Mouse (Mus musculus): ENCODE results near the gene Pnpla5.
A peak's percentile ranks its signal among the peaks of the same experiment; 100 is the strongest.
"Not testable (repeated sequence)": the region's sequence is repeated elsewhere in the genome, so short reads cannot be mapped to it uniquely, and the experiment has no call there.

The Pnpla5 gene

DNA sequence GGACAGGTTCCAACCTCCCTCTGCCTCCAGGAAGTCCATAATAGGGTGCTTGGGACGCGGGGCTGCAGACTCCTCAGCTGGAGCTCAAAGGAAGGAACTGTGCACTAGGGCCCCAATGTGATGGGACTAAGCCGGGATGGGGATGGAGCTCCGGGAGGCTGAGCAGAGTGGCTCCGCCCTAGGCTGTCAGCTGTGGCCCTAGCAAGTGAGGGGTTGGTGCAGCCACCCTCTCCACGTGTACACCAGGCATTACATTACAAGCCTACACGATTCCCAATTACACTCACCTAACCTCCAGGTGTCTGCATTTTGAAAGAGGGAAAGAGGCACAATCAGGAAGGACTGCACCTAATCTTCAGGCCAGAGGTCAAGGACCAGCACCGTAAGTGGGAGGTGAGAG lies at the start of gene Pnpla5:
Pnpla5 (minus strand) TSS at position 101 of the 400 bp plus-strand sequence.
- DNase-seq: no peak

DNA sequence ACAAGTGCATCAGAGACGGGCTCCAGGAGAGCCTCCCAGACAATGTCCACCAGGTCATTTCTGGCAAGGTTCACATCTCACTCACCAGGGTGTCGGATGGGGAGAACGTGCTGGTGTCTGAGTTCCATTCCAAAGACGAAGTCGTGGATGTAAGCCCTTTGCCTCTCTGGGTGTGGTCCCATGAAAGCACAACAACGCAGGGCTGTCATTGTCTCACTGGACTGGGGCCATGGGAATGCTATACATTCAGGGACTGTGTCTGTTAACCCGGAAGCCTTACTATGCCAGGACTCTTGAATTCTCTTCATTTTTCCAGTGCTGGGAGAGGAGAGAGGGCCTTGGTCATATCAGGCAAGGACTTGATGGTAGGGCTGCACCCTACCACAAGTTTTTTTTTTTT lies 48.2 kb upstream of the Pnpla5 start:
- DNase-seq: no peak

DNA sequence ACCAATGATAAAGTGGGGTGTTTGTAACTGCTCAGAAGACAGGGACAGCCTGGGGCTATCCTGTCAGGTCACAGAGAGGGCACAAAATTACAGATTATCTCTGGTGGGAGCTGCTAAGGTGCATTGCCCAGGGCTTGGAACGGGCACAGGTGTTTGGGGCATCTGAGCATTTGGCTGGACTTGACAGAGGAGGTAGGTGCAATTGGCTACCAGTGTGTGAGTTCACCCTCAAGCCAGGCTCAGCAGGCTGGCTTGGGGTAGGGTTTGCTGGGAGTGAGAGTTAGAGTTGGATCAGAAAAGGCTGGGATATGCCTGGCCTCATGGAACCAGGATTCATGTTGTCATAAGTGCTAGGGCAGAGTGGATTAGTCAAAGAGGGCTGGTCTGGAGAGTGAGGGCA lies 46.5 kb upstream of the Pnpla5 start:
- DNase-seq: no peak

DNA sequence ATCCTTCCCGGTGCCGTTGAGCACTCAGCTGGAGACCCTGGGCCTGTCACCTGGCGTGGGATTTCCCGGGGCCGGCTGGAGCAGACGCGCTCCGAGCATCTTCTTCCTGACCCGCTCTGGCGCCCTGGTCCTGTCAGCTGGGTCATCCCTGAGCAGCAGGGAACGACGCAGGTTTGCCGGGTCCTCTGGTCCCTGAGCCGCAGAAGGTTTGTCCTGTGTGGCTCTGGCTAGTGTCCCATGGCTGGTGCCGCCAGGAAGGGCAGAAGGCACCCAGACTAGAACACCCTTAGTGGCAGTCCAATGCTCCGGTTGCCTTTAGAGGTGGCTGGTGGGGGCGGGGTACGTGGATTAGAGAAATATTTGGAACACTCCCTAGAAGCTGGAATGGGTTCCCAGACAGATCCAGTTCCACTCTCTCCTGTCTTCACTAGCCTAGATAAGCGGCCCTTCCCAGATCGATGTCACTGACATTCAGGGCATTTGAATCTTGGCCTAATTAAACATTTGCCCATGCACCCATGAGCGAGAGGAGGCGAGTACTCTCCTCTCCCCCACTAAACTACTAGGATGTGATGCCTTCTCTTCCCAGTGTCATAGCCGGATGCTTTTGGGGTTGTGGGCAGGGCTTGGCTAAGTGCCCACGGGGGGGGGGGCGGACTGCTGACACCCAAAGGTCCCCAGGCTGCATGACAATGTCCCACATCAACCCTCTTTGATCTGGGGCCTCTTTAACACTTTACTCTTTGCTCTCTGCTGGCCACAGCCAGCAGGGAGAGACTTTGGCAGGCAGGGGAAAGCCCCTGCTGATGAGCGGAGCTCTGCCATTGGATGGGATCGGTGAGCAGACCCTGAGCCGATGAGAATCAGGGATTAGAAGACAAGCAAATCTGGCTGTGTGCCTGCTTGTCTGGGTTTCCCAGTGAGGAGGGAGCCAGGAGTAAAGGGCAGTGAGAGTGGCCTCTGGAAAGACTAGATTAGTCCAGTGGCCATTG lies 45.5 kb upstream of the Pnpla5 start:
- DNase-seq: peak; percentile 31

DNA sequence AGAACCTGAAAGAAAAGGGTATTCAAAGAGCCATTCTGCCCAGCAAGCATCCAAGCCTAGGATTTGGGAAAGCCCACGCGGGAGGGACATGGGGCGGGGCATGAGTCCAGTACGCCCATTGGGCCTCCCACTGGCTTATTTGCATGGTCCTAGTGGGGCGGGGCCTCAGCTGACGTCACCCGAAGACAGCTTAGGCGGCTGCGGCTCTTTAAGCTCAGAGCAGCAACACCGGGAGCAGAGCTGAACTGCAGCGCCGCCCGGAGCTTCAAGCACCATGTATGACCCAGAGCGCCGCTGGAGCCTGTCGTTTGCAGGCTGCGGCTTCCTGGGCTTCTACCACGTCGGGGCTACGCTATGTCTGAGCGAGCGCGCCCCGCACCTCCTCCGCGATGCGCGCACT lies 44.6 kb upstream of the Pnpla5 start, which contains the start of gene Pnpla3:
Pnpla3 (plus strand) TSS at position 238 of the 400 bp plus-strand sequence.
- peak; percentile 93 to 97 for DNase-seq

DNA sequence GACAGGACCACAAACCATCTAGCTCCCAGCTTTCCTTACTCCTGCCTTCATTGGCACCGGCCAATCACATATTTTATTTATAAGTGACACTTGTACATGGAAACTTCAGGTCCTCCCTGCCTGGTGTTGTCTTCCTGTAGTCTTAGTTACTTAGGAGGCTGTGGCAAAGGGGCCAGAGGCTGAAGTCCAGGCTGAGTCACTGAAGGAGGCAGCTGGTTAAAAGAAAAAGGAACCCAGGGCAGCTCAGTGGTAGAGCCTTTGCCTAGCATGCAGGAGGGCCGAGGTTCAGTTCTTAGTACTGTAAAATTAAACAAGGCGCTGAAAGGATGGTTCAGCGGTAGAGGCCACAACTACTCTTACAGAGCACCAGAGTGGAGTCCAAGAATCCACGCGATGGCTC lies 43.8 kb upstream of the Pnpla5 start:
- DNase-seq: peak; percentile 10 to 19

DNA sequence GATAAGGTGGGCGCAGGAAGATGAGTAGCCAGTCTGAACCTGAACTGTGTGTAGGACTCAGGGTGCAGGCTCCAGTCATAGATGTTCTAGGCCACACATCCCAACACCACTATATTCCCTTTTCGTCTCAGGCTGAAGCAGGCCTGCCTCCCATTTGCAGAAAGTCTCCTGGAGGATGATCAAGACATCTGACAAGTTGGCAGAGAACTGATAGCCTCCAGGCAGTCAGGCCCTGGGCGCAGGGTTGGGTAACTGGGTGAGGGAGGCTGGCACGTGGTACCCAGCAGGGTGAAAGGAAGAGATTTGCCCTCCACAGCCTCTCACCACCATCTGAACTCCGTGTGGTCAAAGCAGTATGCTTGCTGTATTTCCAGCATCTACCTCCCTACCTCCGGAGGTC lies 38.9 kb upstream of the Pnpla5 start:
- DNase-seq: no peak

DNA sequence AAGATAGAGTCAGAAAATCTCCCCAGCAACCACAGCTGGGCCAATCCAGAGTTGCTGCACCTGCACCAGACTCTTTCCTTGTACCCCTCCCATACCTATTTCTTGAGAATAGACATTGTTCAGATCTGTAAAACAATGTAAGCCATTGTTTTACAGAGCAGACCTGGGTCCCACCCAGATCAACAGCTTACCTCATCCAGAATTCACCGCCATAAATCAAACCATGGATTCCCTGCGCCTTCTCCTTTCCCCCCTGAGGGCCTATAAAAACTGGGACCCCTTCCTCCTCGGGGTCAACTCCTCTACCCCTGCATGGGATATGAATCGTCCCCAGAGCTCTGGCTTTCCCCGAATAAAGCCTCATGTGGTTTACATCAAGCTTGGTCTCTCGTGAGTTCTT lies 34.6 kb upstream of the Pnpla5 start:
- not testable (repeated sequence) for DNase-seq

DNA sequence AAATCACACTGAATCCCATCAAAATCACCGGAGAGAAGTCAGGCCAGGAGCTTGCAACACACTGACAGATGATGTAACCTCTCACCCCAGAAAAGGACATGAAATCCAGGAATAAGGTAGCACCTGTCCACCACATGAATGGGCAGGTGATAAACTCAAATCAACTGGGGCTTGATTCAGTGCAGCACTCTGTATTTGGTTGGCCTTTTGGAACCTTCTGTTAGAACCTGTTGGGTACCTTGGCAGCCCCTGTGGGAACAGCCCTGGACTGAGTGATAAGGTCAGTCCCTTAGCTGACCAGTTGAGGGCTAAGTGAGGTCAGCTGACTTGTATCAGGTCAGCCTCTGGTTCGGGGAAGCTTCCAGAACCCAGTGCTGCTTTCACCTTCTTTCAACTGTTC lies 33.2 kb upstream of the Pnpla5 start:
- DNase-seq: no peak

DNA sequence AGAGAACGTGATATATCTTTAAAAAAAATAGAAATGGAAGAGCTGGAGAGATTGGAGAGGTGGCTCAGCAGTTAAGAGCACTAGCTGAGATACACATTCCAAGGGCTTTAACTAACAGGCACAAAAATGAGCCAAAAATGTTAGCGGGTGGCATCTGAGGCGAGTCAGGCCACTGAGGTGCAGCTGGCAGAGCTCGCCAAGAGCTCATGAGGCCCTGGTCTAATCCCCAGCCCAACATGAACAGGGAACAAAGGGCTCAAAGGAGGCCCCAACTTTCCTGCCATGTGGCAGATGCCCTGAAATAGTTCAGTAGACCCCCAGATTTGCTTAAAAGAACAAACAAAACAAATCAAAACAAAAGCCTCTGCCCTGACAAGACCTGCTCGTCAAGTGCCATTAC lies 18.0 kb upstream of the Pnpla5 start:
- no peak for DNase-seq

DNA sequence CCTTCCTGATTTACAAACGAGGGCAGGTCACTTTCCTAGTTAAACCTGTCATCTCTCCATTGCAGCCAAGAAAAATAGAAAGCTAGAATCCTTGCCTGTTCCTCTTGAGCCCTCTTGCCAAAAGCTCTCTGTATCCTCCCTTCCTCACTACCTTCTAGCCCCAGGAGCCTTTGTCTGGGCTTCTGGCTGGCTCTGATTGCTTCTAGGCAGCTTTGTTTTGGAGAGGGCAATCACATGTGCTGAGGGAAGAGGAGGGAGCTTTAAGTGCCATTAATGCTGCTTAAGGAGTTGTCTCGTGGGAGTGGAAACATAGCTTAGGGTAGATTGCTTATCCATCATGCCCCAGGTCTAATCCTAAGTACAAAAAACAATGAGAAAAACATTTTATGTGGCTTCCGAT lies 17.1 kb upstream of the Pnpla5 start:
- DNase-seq: no peak

DNA sequence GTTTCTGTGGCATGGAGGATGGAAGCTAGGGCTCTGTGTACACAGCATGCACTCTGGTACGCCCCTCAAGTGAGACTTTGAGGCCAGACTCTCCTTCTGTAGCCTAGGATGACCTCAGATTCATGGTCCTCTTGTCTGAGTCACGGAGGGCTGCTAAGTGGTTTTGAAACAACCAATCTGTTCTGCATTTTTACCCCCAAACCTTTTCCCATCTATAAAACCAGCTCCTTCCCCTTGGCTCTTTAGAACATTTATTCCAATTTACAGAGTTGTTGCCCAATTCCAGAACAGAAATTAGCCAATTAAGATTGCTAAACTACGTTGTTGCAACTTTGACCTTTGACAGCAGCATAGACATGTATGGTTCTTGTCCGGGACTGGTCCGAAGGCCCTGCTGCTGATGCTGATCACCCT lies 16.6 kb upstream of the Pnpla5 start:
- no peak for DNase-seq

DNA sequence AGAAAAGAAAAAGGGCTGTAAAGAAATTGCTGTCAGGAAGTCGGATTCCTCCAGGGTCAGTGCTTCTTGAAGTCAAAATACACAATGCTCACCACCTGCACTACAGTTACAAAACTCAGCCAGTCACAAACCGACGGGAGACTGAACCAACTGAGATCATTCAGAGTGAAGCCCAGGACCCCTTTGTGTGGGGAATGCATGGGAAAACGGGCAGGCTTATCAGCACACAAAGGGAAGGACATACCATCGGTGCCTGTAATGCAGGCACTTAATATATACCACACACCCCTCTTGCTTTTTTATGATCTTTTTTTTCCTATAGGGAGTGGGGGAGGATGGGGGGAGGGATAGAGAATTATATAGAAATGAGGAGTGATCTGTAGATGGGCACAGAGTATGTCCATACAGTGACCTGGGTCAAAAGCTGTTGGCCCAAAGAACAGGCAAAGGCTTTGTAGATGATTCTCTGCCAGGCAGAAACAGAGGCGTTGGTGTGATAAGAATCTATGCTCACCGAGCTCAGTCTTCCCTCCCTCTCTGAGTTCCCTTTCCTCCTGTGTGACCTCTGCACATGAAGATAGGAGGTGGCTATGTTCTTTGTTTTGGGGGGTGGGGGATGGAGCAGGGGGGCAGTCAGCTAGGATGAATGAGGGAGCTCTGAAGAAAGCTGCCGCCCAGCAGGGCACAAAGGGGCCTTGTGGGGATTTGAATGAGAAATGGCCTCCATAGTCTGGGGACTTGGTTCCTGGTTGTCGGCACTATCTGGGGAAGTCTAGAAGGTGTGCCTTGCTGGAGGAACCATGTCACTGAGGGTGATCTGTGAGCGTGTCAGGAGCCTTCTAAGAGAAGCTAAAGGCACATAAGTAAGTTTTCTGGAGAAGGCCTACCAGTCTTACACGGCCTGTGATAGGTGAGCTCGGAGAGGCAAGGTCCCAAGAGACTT lies 13.8 kb upstream of the Pnpla5 start:
- no peak for DNase-seq

DNA sequence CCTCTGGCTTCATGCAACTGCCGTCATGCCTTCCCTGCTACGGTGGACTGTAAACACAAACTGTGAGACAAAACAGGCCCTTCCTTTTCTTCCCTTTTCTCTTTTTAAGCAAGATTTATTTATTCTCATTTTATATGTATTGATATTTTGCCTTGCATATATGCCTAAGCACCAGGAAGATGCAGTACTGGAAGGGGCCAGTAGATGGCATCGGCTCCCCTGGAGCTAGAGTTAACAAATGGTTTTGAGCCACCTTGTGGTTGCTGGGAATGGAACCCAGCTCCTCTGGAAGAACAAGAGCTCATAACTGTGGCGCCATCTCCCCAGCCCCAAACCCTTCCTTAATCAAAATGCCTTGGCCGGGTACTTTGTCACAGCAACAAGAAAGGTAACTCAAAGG lies 12.5 kb upstream of the Pnpla5 start:
- DNase-seq: peak in 1 of 2 experiments; percentile 33

DNA sequence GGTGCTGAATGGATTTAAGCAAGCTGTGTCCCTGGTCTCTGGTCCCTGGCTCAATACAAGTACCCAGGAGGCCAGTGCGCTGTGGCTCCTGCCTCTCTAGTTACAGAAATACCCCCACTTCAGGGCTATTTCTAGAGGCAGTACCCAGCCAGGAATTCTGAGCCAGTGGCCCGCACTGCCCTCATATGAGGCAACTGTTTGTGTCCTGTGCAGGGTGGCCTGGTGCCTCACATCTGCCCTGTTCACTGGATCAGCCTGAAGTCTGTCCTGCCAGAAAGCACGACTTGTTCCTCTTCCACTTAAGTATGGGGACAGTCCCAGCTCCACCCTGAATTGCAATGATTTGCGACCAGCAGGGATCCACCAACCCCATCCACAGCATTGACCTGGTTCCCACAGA lies 10.5 kb upstream of the Pnpla5 start:
- no peak for DNase-seq

DNA sequence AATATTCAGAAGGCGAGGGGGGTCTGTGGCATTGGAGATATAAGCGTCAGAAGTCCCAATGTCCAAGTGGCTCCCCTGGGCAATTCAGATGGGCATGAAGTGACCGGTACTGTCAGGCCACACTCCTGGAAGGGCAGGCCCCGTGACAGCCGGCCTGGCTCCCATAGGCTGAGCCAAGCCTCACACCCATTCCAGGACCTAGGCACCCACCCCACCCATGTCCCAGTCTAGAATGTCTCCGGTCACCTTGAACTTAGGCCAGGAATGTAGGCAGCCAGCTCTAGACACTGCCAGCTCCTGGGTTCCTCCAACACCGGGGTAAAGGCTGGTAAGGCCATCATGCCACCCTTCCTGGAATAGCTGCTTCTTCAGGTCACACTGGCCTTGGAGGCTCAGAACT lies 9.0 kb upstream of the Pnpla5 start:
- no peak for DNase-seq

DNA sequence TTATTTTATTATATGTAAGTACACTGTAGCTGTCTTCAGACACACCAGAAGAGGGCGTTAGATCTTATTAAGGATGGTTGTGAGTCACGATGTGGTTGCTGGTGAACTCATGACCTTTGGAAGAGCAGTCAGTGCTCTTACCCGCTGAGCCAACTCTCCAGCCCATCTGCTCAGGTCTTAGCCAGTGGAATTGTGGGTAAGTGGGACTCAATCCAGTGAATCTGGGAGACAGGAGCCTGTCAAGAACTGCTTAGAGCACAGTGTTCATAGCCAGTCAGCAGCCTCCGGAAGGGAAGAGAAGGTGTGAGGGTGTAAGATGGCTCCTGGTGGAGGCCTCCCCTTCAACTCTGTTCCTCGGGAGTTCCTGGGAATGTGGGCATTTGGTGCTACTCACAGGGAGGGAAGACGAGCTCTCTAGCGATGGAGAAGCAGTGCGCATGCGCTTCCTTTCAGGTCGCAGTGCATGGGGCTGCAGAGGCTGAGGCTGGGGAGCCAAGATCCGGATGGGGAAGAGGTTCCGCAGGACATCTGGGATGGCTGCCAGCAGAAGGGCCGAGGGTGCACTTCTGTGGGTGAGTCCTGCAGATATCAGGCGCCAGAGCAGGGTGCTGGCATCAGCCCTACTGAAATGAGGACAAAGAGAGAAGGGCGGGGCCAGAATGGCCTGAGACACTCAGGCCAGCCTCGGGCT lies 8.3 kb upstream of the Pnpla5 start:
- DNase-seq: peak in 1 of 2 experiments; percentile 7

DNA sequence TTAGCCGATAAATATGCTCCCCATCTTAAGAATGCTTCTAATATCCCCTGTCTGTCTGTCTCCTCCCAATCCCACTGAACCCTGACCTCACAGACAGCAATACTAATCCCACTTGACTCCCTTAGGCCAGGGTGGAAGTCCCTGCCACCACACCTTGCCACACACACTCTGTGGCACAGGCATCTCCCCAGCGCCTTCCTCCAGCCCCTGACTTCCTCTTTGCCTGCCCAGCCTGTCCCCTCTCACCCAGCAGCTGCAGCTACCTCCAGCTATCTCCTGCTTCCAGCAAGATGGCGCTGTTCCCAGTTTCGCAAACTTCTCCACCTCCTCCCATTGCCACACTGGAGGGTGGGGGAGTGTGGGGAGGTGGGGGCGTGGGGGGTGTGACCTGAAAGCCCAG lies 3.9 kb upstream of the Pnpla5 start:
- DNase-seq: no peak

DNA sequence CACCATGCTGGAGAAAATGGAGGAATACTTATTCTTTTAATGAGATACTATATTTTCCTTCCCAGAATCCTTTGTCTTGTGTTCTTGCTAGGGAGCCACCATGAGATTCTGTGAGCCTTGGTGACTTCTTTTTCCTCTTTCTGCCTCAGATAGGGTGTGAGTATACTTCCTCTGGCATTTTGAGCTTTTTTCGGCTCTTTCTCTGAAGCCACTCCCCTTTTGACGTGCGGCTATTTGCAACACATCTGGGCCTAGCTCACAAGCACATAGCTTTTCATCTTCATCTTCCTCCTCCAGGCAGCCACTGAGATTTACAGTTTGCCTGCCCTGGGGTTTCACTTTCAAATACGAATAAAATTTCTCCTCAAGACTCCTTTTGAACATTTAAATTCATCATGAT lies 3.5 kb upstream of the Pnpla5 start:
- DNase-seq: no peak

DNA sequence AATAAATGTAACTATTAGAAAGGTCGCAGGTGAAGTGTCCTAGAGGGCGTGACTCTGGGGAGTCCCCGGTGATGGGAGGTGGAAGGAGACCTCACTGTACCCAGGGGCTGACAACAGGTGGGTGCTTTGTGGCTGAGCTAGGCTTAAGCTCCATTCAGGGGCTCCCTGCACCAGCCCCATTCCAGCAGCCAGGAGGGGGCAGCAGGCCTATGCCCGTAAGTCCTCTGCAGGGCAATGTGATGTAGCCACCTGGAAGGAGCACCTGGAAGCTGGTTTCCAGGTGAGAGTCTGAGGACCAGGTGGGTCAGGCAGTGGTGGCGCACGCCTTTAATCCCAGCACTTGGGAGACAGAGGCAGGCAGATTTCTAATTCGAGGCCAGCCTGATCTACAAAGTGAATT lies 1.1 kb upstream of the Pnpla5 start:
- DNase-seq: no peak

DNA sequence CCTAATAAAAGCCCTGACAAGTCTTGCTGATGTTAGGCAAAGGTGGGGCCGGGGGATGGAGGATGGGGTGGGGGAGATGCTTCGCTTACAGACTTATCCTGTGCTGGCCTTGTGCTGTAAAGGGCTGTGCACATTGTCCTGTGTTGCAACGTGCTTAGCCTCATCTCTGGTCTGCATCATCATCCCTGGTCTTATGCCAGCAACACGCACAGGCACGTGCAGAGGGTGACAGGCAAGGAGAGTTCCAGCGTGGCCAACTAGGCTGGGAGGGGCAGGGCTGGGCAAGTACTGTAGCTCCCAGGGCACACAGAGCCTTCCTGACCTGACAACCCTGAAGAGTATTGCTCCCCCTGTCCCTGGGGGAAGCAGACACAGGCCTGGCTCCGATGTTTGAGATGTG lies 1.9 kb downstream of the Pnpla5 start:
- no peak for DNase-seq

DNA sequence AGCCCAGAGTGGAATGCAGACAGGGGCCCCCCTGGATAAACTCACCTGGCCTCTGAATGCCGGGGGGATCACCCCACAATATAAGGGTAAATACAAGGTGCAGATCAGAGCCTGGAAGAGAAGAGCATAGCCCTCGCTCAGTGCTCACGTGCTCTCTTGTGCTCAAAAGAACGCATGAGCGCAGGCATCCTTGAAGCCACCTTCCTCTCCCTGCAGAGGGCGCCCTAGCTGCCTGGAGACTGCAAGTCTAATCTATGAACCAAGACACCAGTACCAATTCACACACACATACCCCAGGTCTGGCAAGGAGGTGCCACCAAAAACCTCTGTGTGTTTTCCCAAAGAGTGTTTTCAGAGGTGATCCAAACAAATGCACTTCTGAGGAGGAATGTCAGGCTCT lies 2.4 kb downstream of the Pnpla5 start:
- DNase-seq: peak in 1 of 2 experiments; percentile 9

DNA sequence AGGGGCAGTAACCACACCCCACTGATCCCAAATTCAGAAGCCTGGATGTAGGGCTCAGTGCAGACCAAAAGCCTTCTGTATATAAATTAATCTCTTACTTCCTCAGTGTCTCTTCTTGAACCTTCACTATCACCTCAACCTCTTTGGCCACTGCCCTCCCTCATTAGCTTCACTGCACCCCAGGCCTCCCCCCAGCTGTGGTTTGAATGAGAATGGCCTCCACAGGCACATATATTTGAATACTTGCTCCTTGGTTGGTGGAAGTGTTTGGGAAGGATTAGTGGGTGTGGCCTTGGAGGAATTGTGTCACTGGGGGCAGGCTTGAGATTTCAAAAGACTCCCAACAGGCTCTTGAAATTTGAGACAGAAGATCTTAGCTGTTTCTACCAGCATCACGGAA lies 6.5 kb downstream of the Pnpla5 start:
- no peak for DNase-seq
